Mouse (Mus musculus) heart, postnatal 0 days (tissue): Measurements from ENCODE around the gene Pofut2. TPM values are rescaled to one million over a fixed set of nuclear protein-coding genes. Genes with fewer than 3 reads are reported as not detected.
"Not testable (repeated sequence)": the region's sequence is repeated elsewhere in the genome, so short reads cannot be mapped to it uniquely, and the experiment has no call there.

Source experiments
- ATAC-seq: fragments of 200-750 bp; cut with Nextera tagmentation; 2 replicates; pipeline ENCODE4 v1.8.0; 2017; ENCODE audit warnings: low read depth, moderate number of reproducible peaks, moderate library complexity; ENCODE audit not compliant: insufficient read depth
- DNase-seq: peaks from one replicate; pipeline ENCODE4 v3.0.0-alpha.2; 2016; ENCODE audit warnings: low spot score
- H3K27ac ChIP-seq: fragments of 300-500 bp; sonication (generic); 2 replicates; pipeline ENCODE4 v1.5.1; 2014; ENCODE audit warnings: low read depth, mild to moderate bottlenecking
- H3K27me3 ChIP-seq: fragments of 300-500 bp; sonication (generic); 2 replicates; pipeline ENCODE4 v1.6.1; 2014; ENCODE audit warnings: low read length, mixed read lengths; ENCODE audit not compliant: control insufficient read depth, insufficient read depth
- H3K36me3 ChIP-seq: fragments of 300-500 bp; sonication (generic); replicated peaks from 2 replicates; pipeline ENCODE4 v1.6.1; 2014; ENCODE audit warnings: low read length, mixed read lengths; ENCODE audit not compliant: control insufficient read depth, insufficient read depth
- H3K4me1 ChIP-seq: fragments of 300-500 bp; sonication (generic); 2 replicates; pipeline ENCODE4 v1.6.1; 2014; ENCODE audit warnings: antibody characterized with exemption; ENCODE audit not compliant: control insufficient read depth, insufficient read depth
- H3K4me2 ChIP-seq: fragments of 300-500 bp; sonication (generic); 2 replicates; pipeline ENCODE4 v1.6.1; 2014; ENCODE audit warnings: low read depth, mild to moderate bottlenecking, low read length, moderate library complexity
- H3K4me3 ChIP-seq: fragments of 300-500 bp; sonication (generic); 2 replicates; pipeline ENCODE4 v1.5.1; 2014; ENCODE audit warnings: low read depth, low read length
- H3K9ac ChIP-seq: fragments of 300-500 bp; sonication (generic); replicated peaks from 2 replicates; pipeline ENCODE4 v1.6.1; 2014; ENCODE audit warnings: low read depth, low read length, mixed read lengths
- H3K9me3 ChIP-seq: fragments of 300-500 bp; sonication (generic); replicated peaks from 2 replicates; pipeline ENCODE4 v1.6.1; 2016; ENCODE audit warnings: low read length; ENCODE audit not compliant: control insufficient read depth
- CTCF ChIP-seq: IDR thresholded peaks from 2 replicates; pipeline ENCODE4 v1.5.1; 2016; ENCODE audit warnings: antibody characterized with exemption, control low read depth, low read depth
- EP300 ChIP-seq: IDR thresholded peaks from 2 replicates; pipeline ENCODE4 v1.6.1; 2016; ENCODE audit warnings: antibody characterized with exemption, low read depth
- WGBS: fragments of 180-500 bp; shearing (Covaris S2); extraction: QIAGEN DNeasy Blood & Tissue Kit; methylation state at CpG from one replicate; pipeline ENCODE4 v1.1.7; 2014; 5-methylcytosine and 5-hydroxymethylcytosine counted together
- polyA plus RNA-seq: library from polyadenylated mRNA; unstranded; fragments of >200 nt; fragmentation: Nextera tagmentation; extraction: Ambion mirVana; gene quantifications from 2 replicates; pipeline ENCODE4 v1.2.1, GENCODE M21; 2015
- total RNA-seq: library from RNA; depleted of rRNA; stranded (reverse); fragments of >200 nt; gene quantifications from 2 replicates; pipeline ENCODE4 v1.2.3, GENCODE M21; 2014; ENCODE audit warnings: low replicate concordance

Pofut2 gene
- total and polyA plus RNA-seq, 2 experiments from 2014 or later = 71.1 to 78.8 TPM

GRCm38 (mm10) chr10:77272980-77273730 lies 14.1 kb downstream of the Pofut2 start:
- Histone ChIP-seq H3K4me1 (no peaks in the 10 kb centered on the region), H3K27ac (no peak overlapping the region), H3K9ac (no peak overlapping the region), H3K4me2 (no peak overlapping the region), H3K4me3 (no peak overlapping the region), H3K27me3 (no peaks in the 10 kb centered on the region), H3K36me3 (peaks cover 24% of the 10 kb centered on the region), H3K9me3 (no peaks in the 10 kb centered on the region)
- TF ChIP-seq EP300 (no peak), CTCF (no peak)
- no peak for DNase-seq
- 65% methylated on average over 11 of the region's 11 CpGs for WGBS
- no peak for ATAC-seq

GRCm38 (mm10) chr10:77273798-77274197 lies 14.8 kb downstream of the Pofut2 start:
- TF ChIP-seq EP300 = no peak
- no peak for TF ChIP-seq CTCF
- Histone ChIP-seq H3K4me3 (no peak overlapping the region), H3K9ac (no peak overlapping the region), H3K36me3 (peaks cover 18% of the 10 kb centered on the region), H3K27ac (no peak overlapping the region), H3K4me1 (no peaks in the 10 kb centered on the region), H3K4me2 (no peak overlapping the region), H3K9me3 (no peaks in the 10 kb centered on the region), H3K27me3 (no peaks in the 10 kb centered on the region)
- ATAC-seq (no peak), DNase-seq (no peak)

- not testable (repeated sequence) for H3K27me3 ChIP-seq, H3K4me2 ChIP-seq, H3K9me3 ChIP-seq, H3K9ac ChIP-seq, H3K27ac ChIP-seq, H3K4me3 ChIP-seq, H3K36me3 ChIP-seq, ATAC-seq, DNase-seq
- 80% methylated on average over 1 of the region's 1 CpGs for WGBS
- 0 out of 2 replicates have a peak, but pooled peaks cover 12% of the 10 kb centered on the region for H3K4me1 ChIP-seq
Observed at GRCm38 (mm10) chr10:77282085-77282484, 23.1 kb downstream of the Pofut2 start.

- no peak overlapping the region for H3K4me3 ChIP-seq
- DNase-seq = peak; percentile 78
- H3K36me3 ChIP-seq = no peaks in the 10 kb centered on the region
- ATAC-seq = 0 out of 2 replicates have a peak, but pooled peaks have one; percentile 51
- H3K4me1 ChIP-seq = 0 out of 2 replicates have a peak, but pooled peaks cover 12% of the 10 kb centered on the region
- H3K4me2 ChIP-seq = no peak overlapping the region
- TF ChIP-seq CTCF (peak; percentile 98), EP300 (no peak)
- H3K9me3 ChIP-seq = no peaks in the 10 kb centered on the region
- H3K27ac ChIP-seq = no peak overlapping the region
- WGBS = 22% methylated on average over 6 of the region's 6 CpGs
- H3K27me3 ChIP-seq = no peaks in the 10 kb centered on the region
- no peak overlapping the region for H3K9ac ChIP-seq
Observed at GRCm38 (mm10) chr10:77282822-77283221, 23.8 kb downstream of the Pofut2 start.

- Histone ChIP-seq H3K27me3 (no peaks in the 10 kb centered on the region), H3K4me3 (no peak overlapping the region), H3K27ac (no peak overlapping the region), H3K4me2 (no peak overlapping the region), H3K36me3 (no peaks in the 10 kb centered on the region), H3K9ac (no peak overlapping the region), H3K4me1 (0 out of 2 replicates have a peak, but pooled peaks cover 16% of the 10 kb centered on the region), H3K9me3 (no peaks in the 10 kb centered on the region)
- TF ChIP-seq CTCF = no peak
- no peak for TF ChIP-seq EP300
- WGBS = 17% methylated on average over 6 of the region's 6 CpGs
- no peak for ATAC-seq
- DNase-seq = no peak
Observed at GRCm38 (mm10) chr10:77284832-77285231, 25.8 kb downstream of the Pofut2 start.

GRCm38 (mm10) chr10:77287626-77288025 lies 28.6 kb downstream of the Pofut2 start:
- no peak overlapping the region for H3K4me3 ChIP-seq
- ATAC-seq (no peak), DNase-seq (no peak)
- no peak overlapping the region for H3K27ac ChIP-seq
- 59% methylated on average over 8 of the region's 8 CpGs for whole genome bisulfite sequencing
- H3K4me1 ChIP-seq = 0 out of 2 replicates have a peak, but pooled peaks cover 16% of the 10 kb centered on the region
- no peak overlapping the region for H3K4me2 ChIP-seq
- H3K27me3 ChIP-seq = no peaks in the 10 kb centered on the region
- TF ChIP-seq CTCF (no peak), EP300 (no peak)
- peaks cover 4% of the 10 kb centered on the region; the same call in 1 of the 2 replicates for H3K36me3 ChIP-seq
- no peak overlapping the region for H3K9ac ChIP-seq
- H3K9me3 ChIP-seq = no peaks in the 10 kb centered on the region
